Mouse (Mus musculus) E14TG2a.4 (cell line): Measurements from ENCODE around the gene Ppargc1a.

Experiments used
- H3K27me3 ChIP-seq: 2 replicates; pipeline ENCODE4 v1.6.1; 2014; ENCODE audit warnings: low read length, control low read depth; ENCODE audit not compliant: insufficient read depth
- H3K36me3 ChIP-seq: 2 replicates; pipeline ENCODE4 v1.6.1; 2014; ENCODE audit warnings: low read length, control low read depth; ENCODE audit not compliant: insufficient read depth
- H3K4me1 ChIP-seq: replicated peaks from 2 replicates; pipeline ENCODE4 v1.6.1; 2014; ENCODE audit warnings: low read depth, low read length, control low read depth
- H3K4me3 ChIP-seq: replicated peaks from 2 replicates; pipeline ENCODE4 v1.5.1; 2014; ENCODE audit warnings: mild to moderate bottlenecking, low read length
- H3K9me3 ChIP-seq: 2 replicates; pipeline ENCODE4 v1.6.1; 2014; ENCODE audit warnings: low read length, control low read depth
- CTCF ChIP-seq: conservative IDR thresholded peaks from 2 replicates; pipeline ENCODE4 v1.5.1; 2014; ENCODE audit warnings: low read length
- NANOG ChIP-seq: IDR thresholded peaks from 2 replicates; pipeline ENCODE4 v1.6.1; 2014; ENCODE audit warnings: borderline replicate concordance, low read length, mixed read lengths
- POU5F1 ChIP-seq: IDR thresholded peaks from 2 replicates; pipeline ENCODE4 v1.6.1; 2014; ENCODE audit warnings: low read length, borderline replicate concordance

The Ppargc1a gene

DNA sequence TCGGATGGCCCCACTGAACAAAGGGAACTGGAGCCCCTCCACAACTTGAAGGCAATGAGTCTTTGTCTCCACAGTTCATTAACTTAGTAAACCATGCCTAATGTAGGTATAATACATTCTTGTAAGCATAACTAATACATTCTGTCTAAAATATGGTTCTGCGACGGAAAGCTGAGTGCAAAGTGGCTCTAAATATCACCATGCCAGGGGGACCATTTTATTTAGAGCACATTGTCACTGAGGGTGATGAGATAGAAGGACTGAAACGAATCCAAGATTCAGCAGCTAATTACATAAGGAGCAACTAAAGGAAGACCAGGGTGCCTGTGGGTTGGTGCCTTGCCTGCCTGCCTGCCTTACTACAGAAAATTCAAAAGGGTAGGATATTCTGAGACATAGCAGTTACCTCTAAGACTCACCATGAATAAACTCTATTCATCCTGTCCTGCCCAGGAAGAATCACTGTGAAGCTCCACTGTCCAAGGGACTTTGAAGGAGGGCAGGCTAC, 92.4 kb downstream of the Ppargc1a start:
- TF ChIP-seq CTCF, result no peak
- no peak for TF ChIP-seq NANOG
- TF ChIP-seq POU5F1, result no peak
- no peaks in the 10 kb centered on the region for H3K9me3 ChIP-seq
- no peak overlapping the region for H3K4me3 ChIP-seq
- no peaks in the 10 kb centered on the region for H3K4me1 ChIP-seq
- no peaks in the 10 kb centered on the region for H3K36me3 ChIP-seq
- H3K27me3 ChIP-seq, result no peaks in the 10 kb centered on the region

DNA sequence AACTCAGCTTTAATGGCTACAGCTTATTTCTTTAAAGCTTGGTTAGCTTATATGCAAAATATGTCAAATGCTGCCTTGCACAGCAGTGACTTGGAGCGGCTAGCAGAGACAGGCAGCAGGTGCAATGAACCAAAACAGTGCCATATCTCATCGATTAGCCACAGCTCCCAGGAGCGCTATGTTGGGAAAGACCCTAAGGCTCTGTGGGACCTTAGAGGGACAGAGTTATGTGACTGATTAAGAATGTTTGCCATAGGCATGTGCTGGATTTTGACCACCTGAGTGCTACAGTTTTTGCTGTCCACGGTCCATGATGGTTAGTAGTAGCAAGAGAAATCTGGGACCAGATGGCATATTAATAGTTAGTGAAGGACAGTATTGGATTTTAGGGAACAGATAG, 95.9 kb downstream of the Ppargc1a start:
- Histone ChIP-seq H3K9me3 (no peaks in the 10 kb centered on the region), H3K27me3 (no peaks in the 10 kb centered on the region)
- TF ChIP-seq NANOG (no peak), POU5F1 (no peak), CTCF (no peak)

DNA sequence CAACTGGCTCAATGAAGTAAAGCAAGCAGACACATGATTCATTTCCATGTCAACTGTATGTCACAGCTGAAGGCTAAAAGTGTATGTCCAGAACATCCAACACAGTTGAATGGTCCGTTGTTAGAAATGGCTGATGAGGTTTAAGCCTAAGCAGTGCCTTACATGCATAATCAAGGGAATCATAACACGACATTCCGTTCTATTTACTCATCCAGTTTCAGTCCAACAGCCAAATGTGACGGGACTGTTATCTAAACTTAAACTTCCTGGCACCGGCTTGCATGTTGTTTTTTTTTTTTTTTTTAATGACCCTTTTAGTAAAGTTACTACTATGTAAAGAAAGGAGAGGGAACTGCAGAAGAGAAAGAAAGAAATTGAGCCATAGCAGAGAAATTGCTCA, 101.5 kb downstream of the Ppargc1a start:
- Histone ChIP-seq H3K27me3 (no peaks in the 10 kb centered on the region), H3K36me3 (no peaks in the 10 kb centered on the region), H3K4me3 (no peak overlapping the region), H3K9me3 (no peaks in the 10 kb centered on the region), H3K4me1 (no peaks in the 10 kb centered on the region)
- no peak for TF ChIP-seq POU5F1
- TF ChIP-seq CTCF, result no peak
- TF ChIP-seq NANOG, result no peak

More for the DNA sequence above, 95.9 kb downstream of the Ppargc1a start:
- Histone ChIP-seq H3K4me1 (no peaks in the 10 kb centered on the region), H3K36me3 (no peaks in the 10 kb centered on the region), H3K4me3 (no peak overlapping the region)

DNA sequence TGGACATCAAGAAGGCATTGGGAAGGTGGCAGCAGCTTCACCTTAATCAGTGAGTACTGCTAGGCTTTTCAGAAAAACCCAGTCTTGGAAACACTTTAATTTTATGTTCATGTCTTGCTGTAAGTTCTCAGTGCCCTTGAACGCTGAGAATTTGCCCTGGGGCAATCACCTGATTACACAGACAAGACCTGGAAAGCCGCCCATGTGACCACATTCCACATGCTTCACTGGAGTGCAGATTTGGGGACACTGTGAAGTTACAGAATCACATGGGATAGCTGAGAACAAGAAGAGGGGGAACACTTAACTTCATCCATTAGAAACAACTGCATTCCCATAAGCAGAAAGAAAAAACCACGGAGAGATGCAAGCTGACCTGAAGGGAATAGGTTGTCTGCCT, 115.5 kb downstream of the Ppargc1a start:
- H3K4me1 ChIP-seq, result no peaks in the 10 kb centered on the region
- no peak for TF ChIP-seq NANOG
- no peak for TF ChIP-seq POU5F1
- TF ChIP-seq CTCF, result no peak
- no peak overlapping the region for H3K4me3 ChIP-seq

DNA sequence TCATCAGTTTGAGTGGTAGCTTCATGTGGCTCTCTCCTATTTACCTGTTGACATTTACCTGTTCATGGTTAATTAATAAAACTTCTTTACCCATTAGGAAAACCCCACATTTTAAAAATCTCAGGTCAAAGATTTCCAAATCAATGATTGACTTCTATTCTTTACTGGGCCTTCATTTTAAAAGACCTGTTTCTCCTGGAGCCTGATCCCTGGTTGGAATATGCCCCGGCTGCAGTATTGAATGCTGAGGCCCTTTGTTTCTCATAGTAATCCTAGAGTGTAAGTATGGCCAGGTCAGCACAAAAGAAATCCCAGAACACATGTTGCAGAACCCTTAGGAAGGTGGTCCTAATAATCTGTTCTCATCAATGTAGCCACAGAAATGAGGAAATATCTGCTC, 119.9 kb downstream of the Ppargc1a start:
- Histone ChIP-seq H3K4me1 (no peaks in the 10 kb centered on the region), H3K9me3 (no peaks in the 10 kb centered on the region), H3K36me3 (no peaks in the 10 kb centered on the region), H3K27me3 (no peaks in the 10 kb centered on the region), H3K4me3 (no peak overlapping the region)
- no peak for TF ChIP-seq CTCF
- no peak for TF ChIP-seq POU5F1
- no peak for TF ChIP-seq NANOG

More for the DNA sequence above, 115.5 kb downstream of the Ppargc1a start:
- Histone ChIP-seq H3K36me3 (no peaks in the 10 kb centered on the region), H3K9me3 (no peaks in the 10 kb centered on the region), H3K27me3 (no peaks in the 10 kb centered on the region)

DNA sequence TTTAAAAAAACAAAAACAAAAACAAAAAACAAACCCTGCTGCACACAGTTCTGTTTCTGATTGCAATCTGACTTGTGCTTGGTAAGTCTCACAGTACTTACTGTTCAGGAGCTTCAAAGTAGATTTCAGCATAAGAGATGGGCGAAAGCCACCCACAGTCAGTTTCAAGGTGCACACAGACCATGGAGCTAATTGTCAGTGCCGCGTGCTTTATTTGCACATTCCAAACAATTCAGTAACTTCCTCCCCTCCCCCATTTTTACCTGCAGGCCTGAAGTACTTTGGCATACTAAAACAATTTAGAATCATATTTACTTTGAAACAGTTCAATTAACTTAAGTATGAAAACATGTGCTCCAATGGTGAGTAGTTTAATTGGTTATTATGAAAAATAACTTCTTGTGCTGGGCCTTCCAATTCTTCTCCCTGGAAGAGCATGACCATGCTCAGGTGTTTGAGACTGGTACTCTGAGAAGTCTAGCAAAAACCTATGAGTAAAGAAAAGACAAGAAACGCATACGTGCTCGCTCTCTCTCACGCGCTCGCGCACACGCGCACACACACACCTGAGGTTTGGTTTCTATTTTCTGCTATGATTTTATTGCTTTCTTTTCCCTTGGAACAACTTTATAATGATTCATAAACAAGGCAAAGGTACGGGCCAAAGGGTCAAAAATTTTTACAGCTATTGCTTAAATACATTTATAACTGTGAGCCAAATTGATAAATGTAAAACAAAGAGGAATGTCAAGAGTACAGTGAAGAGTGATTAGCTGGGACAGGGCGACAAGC, 121.0 kb downstream of the Ppargc1a start:
- H3K36me3 ChIP-seq, result no peaks in the 10 kb centered on the region
- no peak for TF ChIP-seq POU5F1
- no peak for TF ChIP-seq CTCF
- no peak for TF ChIP-seq NANOG
- H3K4me1 ChIP-seq, result no peaks in the 10 kb centered on the region
- H3K27me3 ChIP-seq, result no peaks in the 10 kb centered on the region
- H3K4me3 ChIP-seq, result no peak overlapping the region
- H3K9me3 ChIP-seq, result no peaks in the 10 kb centered on the region

DNA sequence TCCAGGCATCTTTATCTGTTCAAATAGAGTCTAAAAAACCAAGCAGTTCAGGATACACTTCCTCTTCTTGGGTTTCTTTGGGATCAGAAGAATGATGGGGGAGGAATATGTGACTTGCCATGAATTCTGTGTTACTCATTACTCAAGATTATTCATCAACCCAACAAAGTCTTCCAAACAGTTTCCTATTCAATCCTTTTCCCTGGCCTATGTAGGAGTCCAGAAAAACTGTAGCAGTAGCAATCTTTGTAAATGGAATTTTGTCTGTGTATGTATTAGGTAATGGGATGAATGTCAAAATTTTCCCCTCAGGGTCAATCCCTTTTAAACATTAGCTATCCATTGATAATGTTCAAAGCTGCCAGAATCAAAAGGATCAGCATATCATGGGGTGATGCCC, 121.8 kb downstream of the Ppargc1a start:
- TF ChIP-seq CTCF (no peak), POU5F1 (no peak), NANOG (no peak)
- Histone ChIP-seq H3K27me3 (no peaks in the 10 kb centered on the region), H3K4me1 (no peaks in the 10 kb centered on the region), H3K9me3 (no peaks in the 10 kb centered on the region), H3K4me3 (no peak overlapping the region), H3K36me3 (no peaks in the 10 kb centered on the region)

DNA sequence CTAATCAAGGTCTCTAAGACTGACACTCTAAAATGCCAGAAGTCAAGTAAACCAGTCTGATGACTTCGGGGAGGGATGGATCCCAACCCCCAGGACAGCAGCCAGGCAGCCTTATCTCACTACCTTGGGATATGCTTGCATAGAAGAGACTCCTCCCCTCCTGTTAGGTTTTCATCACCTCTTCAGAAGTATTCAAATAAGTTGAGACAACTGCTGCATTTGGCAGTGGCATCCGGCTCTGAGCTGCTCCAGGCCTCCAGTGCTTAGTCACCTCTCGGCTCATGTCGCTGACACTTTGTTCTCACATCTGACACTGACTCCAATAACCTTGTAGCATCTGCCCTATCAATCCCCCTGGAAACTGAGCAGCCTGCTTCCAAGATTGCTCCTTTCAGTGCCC, 127.8 kb downstream of the Ppargc1a start:
- TF ChIP-seq CTCF (no peak), POU5F1 (no peak), NANOG (no peak)
- Histone ChIP-seq H3K4me3 (no peak overlapping the region), H3K9me3 (no peaks in the 10 kb centered on the region), H3K4me1 (no peaks in the 10 kb centered on the region), H3K27me3 (no peaks in the 10 kb centered on the region), H3K36me3 (no peaks in the 10 kb centered on the region)

DNA sequence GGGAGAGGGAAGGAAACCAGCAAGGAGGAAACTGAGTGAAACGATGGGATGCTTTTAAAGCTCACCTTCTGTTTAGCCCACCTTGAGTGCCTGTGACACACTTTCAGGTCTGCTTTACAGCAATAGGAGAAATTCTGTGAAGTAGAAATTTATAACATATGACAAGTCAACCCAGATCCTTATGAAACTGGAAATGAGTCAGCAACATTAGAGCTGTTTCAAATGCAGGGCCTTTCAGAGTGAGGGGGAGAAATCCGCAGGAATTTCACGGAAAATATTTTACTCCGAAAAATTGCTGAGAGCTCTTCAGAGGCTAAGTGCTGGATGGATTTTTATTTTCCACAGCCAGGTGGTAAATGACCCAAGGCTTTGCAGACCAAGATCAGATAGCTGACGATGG, 133.6 kb downstream of the Ppargc1a start:
- Histone ChIP-seq H3K4me3 (no peak overlapping the region), H3K4me1 (no peaks in the 10 kb centered on the region), H3K9me3 (no peaks in the 10 kb centered on the region), H3K27me3 (no peaks in the 10 kb centered on the region), H3K36me3 (no peaks in the 10 kb centered on the region)
- TF ChIP-seq NANOG, result no peak
- TF ChIP-seq CTCF, result no peak
- TF ChIP-seq POU5F1, result no peak
